In the genomic region with DNA sequence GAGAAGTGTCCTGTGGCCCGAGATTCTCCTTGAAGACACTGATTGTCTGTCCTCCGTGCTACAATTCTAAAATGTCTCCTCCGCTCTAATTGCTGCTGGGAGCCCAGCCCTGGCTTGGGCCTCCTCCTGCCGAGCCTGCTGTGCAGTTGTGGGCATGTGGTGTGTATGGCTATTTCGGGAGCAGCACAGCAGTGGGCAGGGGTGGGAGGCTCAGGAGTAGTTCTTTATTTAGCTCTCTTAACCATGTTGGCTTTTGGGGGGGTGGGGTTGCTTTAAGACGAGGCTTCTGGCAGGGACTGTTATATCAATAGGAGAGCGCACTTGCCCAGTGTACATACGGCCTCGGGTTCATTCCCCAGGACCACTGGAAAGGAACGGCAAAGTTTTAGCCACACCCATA, we compare ENCODE assay signal across 16 mouse cellular contexts. TPM values are rescaled to one million over a fixed set of nuclear protein-coding genes. Genes with fewer than 3 reads are reported as not detected.
A peak's percentile ranks its signal among the peaks of the same experiment; 100 is the strongest.
DNase-seq lines count a peak whose midpoint lies in the region; ATAC-seq and TF ChIP-seq lines count a peak whose summit lies in the region.
"Had no signal": no experiment of that assay in that cellular context is flagged by ENCODE, and none has a peak within 500 bp of the region (broad histone marks: within the 10 kb centered on the region; RNA-seq: fewer than 3 reads in every experiment).

No protein-coding gene starts in this region.

- no peak overlapping the region; the same call in 1 of the 2 replicates for H3K27ac ChIP-seq in gastrocnemius, adult 2 months
- H3K27ac ChIP-seq in heart, postnatal 0 days (ENCODE audit: low read depth) = peak overlapping the region; percentile 87
- peak overlapping the region; percentile 42; the same call in 1 of the 2 replicates for H3K27ac ChIP-seq in olfactory bulb, adult 2 months (ENCODE audit: insufficient read depth, low read depth, low read length)
- H3K27ac ChIP-seq: hindbrain, embryonic 13.5 days; liver, embryonic 15.5 days; neural tube, embryonic 12.5 days had no signal

- peak; percentile 42 for DNase-seq in gastrocnemius, adult 2 months
- DNase-seq in gastrocnemius, postnatal 10 days = no peak
- peak; percentile 69 to 78 for DNase-seq in frontal cortex, adult 2 months (ENCODE audit: extremely low spot score in 1 of 2, low spot score in 1 of 2)
- DNase-seq in heart, postnatal 0 days (ENCODE audit: low spot score) = peak; percentile 72
- no peak for DNase-seq in ovary, postnatal 36 days (ENCODE audit: low spot score)
- no peak for DNase-seq in urinary bladder, postnatal 14 days (ENCODE audit: low spot score)
- no peak for DNase-seq in gastrocnemius, postnatal 25 days
- DNase-seq: adrenal gland, adult 2 months; embryo, embryonic 11 days; kidney, postnatal 36 days; thymus, postnatal 25 days had no signal

- intact Hi-C loops in gastrocnemius, adult 2 months (cut with DNase I) = no loop called here

- no peak for TF ChIP-seq POLR2A in olfactory bulb, adult 2 months (IDR thresholded peaks at IDR 0.05; ENCODE audit: insufficient read depth, low read depth, low read length)

- no peaks in the 10 kb centered on the region for H3K36me3 ChIP-seq in heart, postnatal 0 days (replicated peaks; ENCODE audit: control insufficient read depth, insufficient read depth, low read length)
- H3K36me3 ChIP-seq: liver, embryonic 15.5 days had no signal

- no peaks in the 10 kb centered on the region for H3K9me3 ChIP-seq in heart, postnatal 0 days (replicated peaks; ENCODE audit: control insufficient read depth, low read length)
- H3K9me3 ChIP-seq: hindbrain, embryonic 13.5 days; liver, embryonic 15.5 days; neural tube, embryonic 12.5 days had no signal

- no peak for TF ChIP-seq EP300 in heart, postnatal 0 days (IDR thresholded peaks at IDR 0.05; ENCODE audit: low read depth)

- peaks cover 17% of the 10 kb centered on the region for H3K4me1 ChIP-seq in heart, postnatal 0 days (ENCODE audit: control insufficient read depth, insufficient read depth)
- H3K4me1 ChIP-seq in olfactory bulb, adult 2 months (ENCODE audit: control insufficient read depth, insufficient read depth, low read length) = peaks cover 73% of the 10 kb centered on the region
- H3K4me1 ChIP-seq: liver, embryonic 15.5 days; neural tube, embryonic 12.5 days had no signal

- H3K9ac ChIP-seq in heart, postnatal 0 days (replicated peaks; ENCODE audit: low read depth, low read length) = no peak overlapping the region
- H3K9ac ChIP-seq: hindbrain, embryonic 13.5 days; liver, embryonic 15.5 days; neural tube, embryonic 12.5 days had no signal

- H3K4me3 ChIP-seq in gastrocnemius, adult 2 months = peak overlapping the region; percentile 29
- no peak overlapping the region for H3K4me3 ChIP-seq in heart, postnatal 0 days (ENCODE audit: low read depth, low read length)
- no peak overlapping the region for H3K4me3 ChIP-seq in olfactory bulb, adult 2 months (ENCODE audit: insufficient read depth, low read depth, low read length)
- H3K4me3 ChIP-seq: hindbrain, embryonic 13.5 days; liver, embryonic 15.5 days; neural tube, embryonic 12.5 days had no signal

- no peak for TF ChIP-seq CTCF in gastrocnemius, adult 2 months (IDR thresholded peaks at IDR 0.05)
- no peak; the same call in 1 of the 2 replicates for TF ChIP-seq CTCF in heart, postnatal 0 days (IDR thresholded peaks at IDR 0.05; ENCODE audit: low read depth)
- no peak for TF ChIP-seq CTCF in olfactory bulb, adult 2 months (IDR thresholded peaks at IDR 0.05; ENCODE audit: insufficient read depth, low read depth, low read length)

- H3K27me3 ChIP-seq in heart, postnatal 0 days (ENCODE audit: control insufficient read depth, insufficient read depth, low read length) = no peaks in the 10 kb centered on the region
- H3K27me3 ChIP-seq: hindbrain, embryonic 13.5 days; neural tube, embryonic 12.5 days had no signal

- WGBS in heart, postnatal 0 days = 20% methylated on average over 10 of the region's 10 CpGs
- 14% methylated on average over 10 of the region's 10 CpGs for WGBS in olfactory bulb, adult 2 months

- ATAC-seq in heart, postnatal 0 days (ENCODE audit: insufficient read depth, low read depth) = peak; percentile 95
- ATAC-seq: forebrain, embryonic 16.5 days had no signal

- peak overlapping the region; percentile 1; the same call in 1 of the 2 replicates for H3K4me2 ChIP-seq in heart, postnatal 0 days (ENCODE audit: low read depth, low read length)
- H3K4me2 ChIP-seq: hindbrain, embryonic 13.5 days; liver, embryonic 15.5 days; neural tube, embryonic 12.5 days had no signal

RNA-seq across cellular contexts. Expression of a gene that starts 42.8 kb away (rescaled TPM):
- 10 to 100 TPM; 10.1 to 13.7 TPM for total RNA-seq in gastrocnemius, adult 2 months (2021)
- total RNA-seq in gastrocnemius, postnatal 10 days (2021) = 10 to 100 TPM; 10.7 to 13.3 TPM
- polyA plus RNA-seq in frontal cortex, adult 2 months (2012; rRNA removed) = 44.5 and 50.3 TPM in 2 replicates
- total RNA-seq in heart, postnatal 0 days (2014; rRNA removed; ENCODE audit: low replicate concordance) = 9.4 and 16.0 TPM in 2 replicates
- polyA plus RNA-seq in heart, postnatal 0 days (2015; fragmentation: Nextera tagmentation; extraction: Ambion mirVana) = 13.1 and 13.9 TPM in 2 replicates
- not detected in 2 replicates for polyA plus RNA-seq in olfactory bulb, adult 2 months (2012; ENCODE audit: insufficient read depth, insufficient read length, low replicate concordance, missing spikeins)
- 1 to 10 TPM; 8.1 to 9.1 TPM for total RNA-seq in gastrocnemius, postnatal 25 days (2021)

RNA-seq across cellular contexts. Expression of a gene that starts 57.1 kb away (rescaled TPM):
- not detected for total RNA-seq in gastrocnemius, adult 2 months (2021)
- under 1 TPM; 0.14 to 0.16 TPM for total RNA-seq in gastrocnemius, postnatal 10 days (2021)
- polyA plus RNA-seq in frontal cortex, adult 2 months (2012; rRNA removed) = 138 and 159 TPM in 2 replicates
- not detected in 2 replicates for total RNA-seq in heart, postnatal 0 days (2014; rRNA removed; ENCODE audit: low replicate concordance)
- 0.03 and 0.07 TPM in 2 replicates for polyA plus RNA-seq in heart, postnatal 0 days (2015; fragmentation: Nextera tagmentation; extraction: Ambion mirVana)
- 104 TPM in 1 of 2 replicates, not detected in the other for polyA plus RNA-seq in olfactory bulb, adult 2 months (2012; ENCODE audit: insufficient read depth, insufficient read length, low replicate concordance, missing spikeins)
- total RNA-seq in gastrocnemius, postnatal 25 days (2021) = not detected

Comparison
In these comparisons a context has a peak if more than half of its experiments do, and no peak if none do; other contexts are left out.
1. DNase-seq: peak in gastrocnemius, adult 2 months (single experiment), frontal cortex, adult 2 months (2 of 2) and heart, postnatal 0 days (single experiment); none in gastrocnemius, postnatal 10 days (single experiment), ovary, postnatal 36 days (single experiment), urinary bladder, postnatal 14 days (single experiment) and gastrocnemius, postnatal 25 days (single experiment).